Mouse (Mus musculus) A20 (cell line): ENCODE measurements around the gene Lrrc4c.

Source experiments
- DNase-seq: peaks from one replicate; pipeline ENCODE4 v3.0.0-alpha.2; 2011; ENCODE audit warnings: low read depth, low spot score

Lrrc4c gene

DNA sequence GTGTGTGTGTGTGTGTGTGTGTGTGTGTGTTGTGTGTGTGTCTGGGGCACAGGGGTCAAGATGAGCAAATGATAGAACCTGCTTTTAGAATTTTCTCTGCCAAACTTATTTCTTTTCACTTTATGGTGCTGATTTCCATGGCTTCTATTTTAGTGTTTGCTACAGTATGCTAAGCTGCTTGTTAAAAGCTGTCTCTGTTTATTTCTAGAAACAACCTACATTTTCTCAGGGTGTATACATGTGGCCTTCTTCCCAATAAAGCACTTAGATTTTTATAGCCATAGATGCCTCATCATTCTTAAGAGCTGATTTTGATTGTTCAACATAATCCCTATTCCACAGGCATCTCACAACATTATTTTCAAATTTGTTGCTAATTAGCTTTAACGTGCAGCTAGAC is 229.2 kb downstream of the Lrrc4c start:
- DNase-seq: no peak

DNA sequence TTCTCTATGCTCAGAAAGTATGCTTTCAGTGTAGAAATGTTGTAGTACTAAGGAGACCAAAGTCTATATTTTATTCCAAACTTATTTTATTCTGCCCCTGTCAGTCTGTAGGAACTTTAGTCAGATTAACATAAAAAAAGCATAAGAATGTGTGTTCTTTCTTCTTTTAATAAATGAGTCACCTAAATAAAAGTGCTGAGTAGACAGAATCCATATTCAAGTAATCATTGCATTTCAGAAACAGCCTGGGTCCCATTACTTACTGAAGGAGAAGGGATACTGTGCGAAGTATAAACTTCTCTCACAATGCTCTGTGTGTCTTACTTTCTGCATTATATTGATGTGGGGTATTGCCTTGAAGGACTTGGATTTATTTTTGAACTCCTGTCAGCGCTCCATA is 255.8 kb downstream of the Lrrc4c start:
- DNase-seq: no peak

GRCm38 (mm10) chr2:96577701-96578100 is 259.7 kb downstream of the Lrrc4c start:
- DNase-seq: no peak

DNA sequence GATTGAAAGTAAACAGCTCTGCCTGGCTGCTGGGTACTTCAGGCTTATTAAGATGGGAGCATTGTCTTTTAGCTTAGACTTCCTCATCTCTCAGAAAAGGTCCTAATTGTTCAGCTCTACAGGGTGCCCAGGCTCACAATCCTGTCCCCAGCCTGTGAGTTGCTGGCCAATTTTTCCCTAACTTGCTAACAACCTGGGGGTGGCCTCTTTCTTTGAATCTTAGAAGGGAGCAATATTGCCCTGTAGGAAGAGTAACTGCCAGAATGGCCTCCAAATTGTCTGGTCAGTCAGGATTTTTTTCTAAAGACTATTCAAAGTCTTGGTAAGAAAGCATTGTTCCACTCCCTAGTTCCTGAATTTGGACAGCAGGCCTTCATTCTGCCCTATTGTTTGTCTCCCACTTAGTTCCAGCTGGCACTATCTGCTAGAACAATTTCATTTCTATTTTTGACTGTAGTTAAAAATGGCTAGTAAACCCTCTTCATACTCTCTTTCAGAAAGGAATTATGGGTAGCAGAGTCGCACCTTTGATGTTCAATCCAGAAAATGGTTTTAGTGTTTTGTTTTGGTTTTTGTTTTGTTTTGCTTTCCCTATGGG is 262.3 kb downstream of the Lrrc4c start:
- no peak for DNase-seq

DNA sequence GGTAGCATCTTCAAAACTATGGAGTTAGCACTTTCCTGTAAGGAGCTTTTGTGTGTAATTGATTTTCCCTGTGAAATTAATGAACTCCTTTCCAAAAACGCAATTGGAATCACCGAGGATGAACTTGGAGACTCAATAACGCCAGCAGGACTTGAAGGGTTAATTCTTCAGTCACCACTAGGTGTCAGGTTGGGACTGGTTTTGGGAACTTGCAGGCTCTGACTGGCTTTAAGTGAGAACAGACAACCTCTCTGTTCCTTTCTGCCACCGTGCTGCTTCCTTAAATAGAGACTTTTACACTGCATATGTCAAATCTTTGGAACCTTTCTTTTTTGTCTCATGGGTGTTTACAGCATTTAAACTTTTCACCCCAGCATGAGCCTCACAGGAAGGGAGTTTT is 267.7 kb downstream of the Lrrc4c start:
- DNase-seq: peak; percentile 4

DNA sequence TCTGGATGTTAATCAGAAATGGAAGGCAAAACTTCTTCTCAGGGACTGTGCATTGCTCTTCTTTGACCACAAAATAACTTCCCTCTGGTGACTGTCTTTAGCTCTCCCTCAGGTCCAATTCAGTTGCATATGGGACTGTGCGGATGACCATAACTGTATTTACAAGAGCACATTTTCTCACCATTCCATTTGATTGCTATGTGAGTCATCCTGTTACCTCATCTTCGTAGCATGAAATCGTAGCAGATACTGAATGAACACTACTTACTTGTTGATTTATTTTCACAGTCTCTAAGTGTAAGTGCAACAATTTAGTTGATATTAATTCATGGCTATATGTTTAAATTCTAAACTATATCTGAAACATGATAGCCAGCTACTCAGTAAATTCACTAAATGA is 286.8 kb downstream of the Lrrc4c start:
- DNase-seq: no peak

- no peak for DNase-seq
Observed at GRCm38 (mm10) chr2:96614121-96614520, 296.2 kb downstream of the Lrrc4c start.

DNA sequence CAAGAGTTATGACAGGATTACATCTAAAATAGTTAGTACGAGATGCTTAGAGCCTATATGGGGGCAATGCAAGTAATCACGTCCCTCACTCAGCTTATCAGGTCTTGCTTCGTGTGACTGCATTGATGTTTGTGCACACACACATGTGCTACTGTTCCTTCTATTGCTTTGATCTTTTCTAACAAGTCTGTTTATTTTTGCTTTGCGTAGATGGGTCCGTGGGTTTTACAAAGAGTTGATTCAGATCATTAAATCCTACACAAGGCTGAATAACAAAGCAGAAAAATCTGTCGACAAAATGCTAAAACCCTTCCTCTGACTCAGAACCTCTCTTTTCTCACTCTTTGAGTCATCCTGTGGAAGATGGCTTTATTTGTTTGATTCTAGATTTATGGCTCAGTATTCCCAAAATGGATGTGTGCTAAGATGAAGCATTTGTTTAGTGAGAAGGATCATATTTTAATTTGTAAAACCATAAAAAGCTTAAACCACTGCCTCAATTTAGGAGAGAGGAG is 300.8 kb downstream of the Lrrc4c start:
- no peak for DNase-seq

- DNase-seq: no peak
Observed at GRCm38 (mm10) chr2:96667113-96667512, 349.1 kb downstream of the Lrrc4c start.

DNA sequence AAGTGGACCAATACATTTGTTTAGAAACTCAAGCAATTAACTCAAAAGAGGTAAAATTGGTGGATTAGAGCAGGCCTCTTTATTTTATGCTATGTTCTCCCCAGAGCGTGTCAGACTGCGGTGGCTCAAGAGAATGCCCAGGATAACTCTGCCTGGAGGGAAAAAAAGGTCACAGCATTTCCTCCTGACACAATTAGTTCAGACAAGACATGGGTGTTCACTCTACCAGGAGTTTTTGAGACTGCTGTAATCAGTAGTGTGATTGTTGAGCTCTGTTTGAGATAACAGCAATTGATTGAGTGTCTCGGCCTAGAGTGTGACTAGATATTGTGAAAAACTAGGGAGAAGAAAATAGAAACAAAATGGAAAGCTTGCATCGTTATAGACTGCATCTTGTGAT is 363.8 kb downstream of the Lrrc4c start:
- DNase-seq: no peak

DNA sequence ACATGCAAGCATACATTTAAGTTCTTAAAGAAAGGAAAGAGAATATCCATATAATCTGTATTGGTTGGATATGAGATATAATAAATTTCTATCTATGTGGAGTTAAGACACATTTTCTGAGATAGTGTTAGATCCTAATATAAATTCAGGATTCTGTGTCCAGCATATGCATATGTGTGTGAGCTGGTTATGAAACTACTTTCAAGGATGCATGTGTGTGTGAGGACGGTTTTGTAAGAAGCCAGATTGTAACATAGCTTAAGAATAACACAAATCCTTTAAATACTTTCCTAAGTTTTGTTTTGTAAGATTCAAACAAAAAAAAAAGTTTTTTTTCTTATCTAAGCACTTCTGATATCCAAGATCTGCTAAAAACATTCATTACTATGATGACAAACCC is 367.4 kb downstream of the Lrrc4c start:
- no peak for DNase-seq

DNA sequence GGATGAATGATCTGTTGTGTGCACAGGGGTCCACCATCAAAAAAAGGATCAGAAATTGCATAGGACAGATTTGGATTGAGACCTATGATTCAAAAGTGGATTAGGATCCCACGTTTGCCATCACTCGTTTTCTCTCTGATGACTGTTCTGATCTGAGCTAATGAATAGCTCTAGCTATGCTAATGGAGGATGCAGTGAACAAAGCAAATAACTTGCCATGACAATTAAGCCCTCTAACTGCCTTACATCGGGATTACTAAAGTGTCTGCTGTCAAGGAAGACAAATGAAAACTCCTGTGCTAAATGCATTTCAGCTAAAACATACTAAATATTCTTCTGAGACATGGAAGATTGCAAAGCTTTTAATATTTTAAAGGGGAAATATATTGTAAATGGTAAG is 387.0 kb downstream of the Lrrc4c start:
- no peak for DNase-seq

GRCm38 (mm10) chr2:96707772-96708350 is 389.9 kb downstream of the Lrrc4c start:
- no peak for DNase-seq

DNA sequence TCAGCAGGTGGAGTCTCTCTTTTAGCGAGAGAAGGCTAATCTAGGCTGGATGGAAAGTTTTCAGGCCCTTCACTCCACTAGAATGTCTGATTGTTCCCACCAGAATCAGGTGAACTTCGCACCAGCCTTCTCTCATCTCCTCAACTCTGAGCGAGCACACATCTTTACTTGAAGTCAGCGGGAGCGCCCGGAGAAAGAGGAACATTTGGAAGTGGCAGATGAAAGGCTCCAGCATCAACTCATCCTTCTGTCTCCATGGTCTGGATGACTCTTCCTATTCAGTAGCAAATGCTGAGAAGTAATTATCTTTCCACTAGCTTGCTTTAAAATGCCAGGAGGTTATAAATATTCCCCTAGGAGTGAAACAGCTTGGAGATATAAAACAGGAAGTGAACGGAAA is 396.6 kb downstream of the Lrrc4c start:
- DNase-seq: no peak

GRCm38 (mm10) chr2:96717353-96717752 is 399.4 kb downstream of the Lrrc4c start:
- no peak for DNase-seq

DNA sequence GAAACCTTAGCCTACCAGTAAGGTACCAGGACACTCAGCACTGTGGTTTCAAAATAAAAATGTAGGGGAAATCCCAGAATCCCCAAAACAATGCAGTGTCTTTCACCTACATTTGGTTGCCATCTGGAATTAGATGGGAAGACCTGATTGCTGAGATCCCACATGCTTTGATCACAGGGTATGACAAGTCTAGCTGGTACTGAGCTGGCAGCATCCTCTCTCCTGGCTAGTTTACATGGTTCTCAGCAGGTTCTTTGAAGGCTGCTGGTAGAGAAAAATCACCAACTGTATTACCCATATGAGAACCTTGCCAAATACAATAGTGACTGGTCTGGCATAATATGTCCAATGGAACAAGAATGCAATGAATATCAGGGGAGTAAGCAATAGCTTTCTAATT is 405.4 kb downstream of the Lrrc4c start:
- DNase-seq: no peak

- DNase-seq: no peak
Observed at GRCm38 (mm10) chr2:96736081-96736480, 418.1 kb downstream of the Lrrc4c start.

DNA sequence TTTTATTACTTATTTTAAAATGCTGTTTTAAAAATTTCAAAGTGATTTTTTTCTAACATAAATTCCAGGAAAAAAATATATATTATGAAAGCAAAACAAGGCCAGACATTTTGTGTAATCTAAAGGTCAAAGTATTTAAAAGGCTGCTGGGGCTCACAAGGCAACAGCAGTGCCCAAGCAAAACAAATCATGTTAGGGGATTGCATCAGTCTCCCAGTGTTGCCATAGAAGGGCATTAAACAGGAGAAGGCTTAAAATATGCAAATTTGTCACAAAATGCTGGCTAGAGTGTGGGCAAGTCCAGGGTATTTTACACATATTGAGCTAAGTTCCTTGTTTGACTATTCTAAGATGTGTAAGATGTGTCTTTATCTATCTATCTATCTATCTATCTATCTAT is 437.1 kb downstream of the Lrrc4c start:
- DNase-seq: no peak

- DNase-seq: no peak
Observed at GRCm38 (mm10) chr2:96757701-96758100, 439.7 kb downstream of the Lrrc4c start.

GRCm38 (mm10) chr2:96763538-96763937 is 445.6 kb downstream of the Lrrc4c start:
- no peak for DNase-seq

GRCm38 (mm10) chr2:96775376-96775775 is 457.4 kb downstream of the Lrrc4c start:
- no peak for DNase-seq

GRCm38 (mm10) chr2:96796681-96797385 is 478.9 kb downstream of the Lrrc4c start:
- DNase-seq: no peak

DNA sequence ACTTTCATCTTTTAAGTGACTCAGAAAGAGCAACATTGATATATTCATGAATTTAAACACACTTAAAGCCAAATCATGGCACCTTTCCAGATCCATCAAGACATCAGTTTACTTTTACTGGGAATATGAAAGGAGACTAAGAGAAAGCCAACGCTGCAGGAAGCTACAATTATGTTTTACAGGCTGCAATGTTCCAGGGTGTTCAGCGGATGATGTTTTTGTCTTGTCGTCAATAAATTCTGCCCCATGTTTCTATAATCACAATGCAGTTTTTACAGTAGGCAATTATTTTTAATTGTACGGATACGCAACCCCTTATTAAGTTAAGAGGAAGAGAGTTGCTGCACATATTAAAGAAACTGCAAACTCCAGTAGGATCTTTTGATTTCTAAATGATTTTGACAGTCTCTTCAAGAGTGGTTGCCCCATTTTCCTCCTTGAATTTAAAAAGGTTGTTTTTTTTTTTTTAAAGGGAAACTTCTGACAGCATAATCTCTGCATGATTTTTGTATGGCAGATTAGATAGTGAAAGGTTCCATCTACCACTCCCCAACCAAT is 532.9 kb downstream of the Lrrc4c start:
- DNase-seq: no peak
